Mouse (Mus musculus): ENCODE data around the gene Hsd17b12. TPM values are rescaled to one million over a fixed set of nuclear protein-coding genes. Genes with fewer than 3 reads are reported as not detected.

The Hsd17b12 gene
- polyA plus RNA-seq, 1 experiment from 2014 or later = 130 TPM

GRCm38 (mm10) chr2:94040391-94041125 is 117.2 kb downstream of the Hsd17b12 start:
- no peak overlapping the region for H3K4me2 ChIP-seq
- no peaks in the 10 kb centered on the region for H3K9me3 ChIP-seq
- ATAC-seq (ENCODE audit: low FRiP score) = no peak
- no peaks in the 10 kb centered on the region for H3K36me3 ChIP-seq
- no peak overlapping the region for H3K4me3 ChIP-seq
- 92% methylated on average over 5 of the region's 5 CpGs for WGBS
- H3K27me3 ChIP-seq = no peaks in the 10 kb centered on the region
- no peak overlapping the region for H3K27ac ChIP-seq
- no peak overlapping the region for H3K9ac ChIP-seq
- H3K4me1 ChIP-seq (replicated peaks) = peaks cover 25% of the 10 kb centered on the region

- Histone ChIP-seq H3K9ac (peak overlapping the region; percentile 56; the same call in 1 of the 2 replicates), H3K4me2 (no peak overlapping the region), H3K4me1 (replicated peaks) (no peaks in the 10 kb centered on the region; the same call in 1 of the 2 replicates), H3K36me3 (peaks cover 20% of the 10 kb centered on the region), H3K27me3 (no peaks in the 10 kb centered on the region), H3K4me3 (no peak overlapping the region), H3K27ac (0 out of 2 replicates have a peak overlapping the region, but pooled peaks have one; percentile 40), H3K9me3 (no peaks in the 10 kb centered on the region)
- ATAC-seq (ENCODE audit: low FRiP score) = peak; percentile 88
- WGBS = 67% methylated on average over 9 of the region's 9 CpGs
Measured at GRCm38 (mm10) chr2:94035428-94036331, 122.1 kb downstream of the Hsd17b12 start.

DNA sequence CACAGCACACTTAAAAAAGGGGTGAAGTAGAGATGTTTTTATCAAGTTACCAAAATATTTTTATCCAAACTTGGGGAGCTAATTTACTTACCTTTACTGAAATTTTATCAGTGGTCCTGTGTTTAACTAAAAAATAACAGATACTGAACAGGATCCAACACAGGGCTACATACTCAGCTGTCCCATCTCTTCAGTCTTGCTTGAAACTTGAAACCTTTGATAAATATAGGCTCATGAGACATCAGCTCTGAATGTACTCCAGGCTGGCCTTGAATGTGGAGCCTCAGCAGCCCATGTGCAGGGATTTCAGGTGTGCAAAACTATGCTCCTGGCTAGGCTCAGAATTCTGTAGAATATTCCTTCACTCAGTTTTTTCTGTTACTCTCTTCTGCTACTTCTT is 127.2 kb downstream of the Hsd17b12 start:
- H3K4me2 ChIP-seq = no peak overlapping the region
- no peaks in the 10 kb centered on the region for H3K9me3 ChIP-seq
- no peak overlapping the region for H3K4me3 ChIP-seq
- peaks cover 20% of the 10 kb centered on the region for H3K36me3 ChIP-seq
- H3K27ac ChIP-seq = no peak overlapping the region
- no peak overlapping the region for H3K9ac ChIP-seq
- no peak for ATAC-seq (ENCODE audit: low FRiP score)
- H3K4me1 ChIP-seq (replicated peaks) = no peaks in the 10 kb centered on the region; the same call in 1 of the 2 replicates
- H3K27me3 ChIP-seq = no peaks in the 10 kb centered on the region

DNA sequence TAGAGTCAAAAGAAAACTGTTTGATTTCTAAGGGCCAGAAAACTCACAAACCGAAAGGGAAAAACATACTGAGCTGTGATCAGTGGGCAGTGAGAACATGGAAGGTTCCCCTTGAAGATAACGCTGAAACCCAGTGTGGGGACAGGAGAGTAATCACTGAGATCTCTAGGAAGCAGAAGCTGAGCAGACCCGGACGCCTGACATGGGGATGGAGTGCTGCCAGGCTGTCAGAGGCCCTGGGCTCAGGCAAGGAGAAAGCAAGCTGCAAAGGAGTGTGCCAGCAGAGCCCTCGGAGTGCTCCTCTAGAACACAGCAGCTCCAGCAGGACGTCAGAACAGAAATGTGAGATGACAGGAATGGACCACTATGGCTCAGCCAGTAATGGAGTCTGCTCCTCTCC is 133.1 kb downstream of the Hsd17b12 start:
- H3K4me2 ChIP-seq = no peak overlapping the region
- H3K9me3 ChIP-seq = no peaks in the 10 kb centered on the region
- no peak overlapping the region for H3K27ac ChIP-seq
- H3K9ac ChIP-seq = no peak overlapping the region
- 58% methylated on average over 6 of the region's 6 CpGs for WGBS
- H3K36me3 ChIP-seq = no peaks in the 10 kb centered on the region
- no peaks in the 10 kb centered on the region for H3K4me1 ChIP-seq (replicated peaks)
- no peak for ATAC-seq (ENCODE audit: low FRiP score)
- no peak overlapping the region for H3K4me3 ChIP-seq
- no peaks in the 10 kb centered on the region for H3K27me3 ChIP-seq

GRCm38 (mm10) chr2:94010335-94011291 is 147.2 kb downstream of the Hsd17b12 start, which contains the start of gene Alkbh3:
Alkbh3 (minus strand) TSS chr2:94010807.
- H3K9ac ChIP-seq = peak within 1 kb of the TSS; percentile 92
- WGBS = 4% methylated on average over 47 of the region's 47 CpGs
- H3K36me3 ChIP-seq = peaks cover 28% of the 10 kb centered on the region
- peak within 1 kb of the TSS; percentile 77 for H3K27ac ChIP-seq
- no peaks in the 10 kb centered on the region for H3K9me3 ChIP-seq
- H3K4me1 ChIP-seq (replicated peaks) = peaks cover 17% of the 10 kb centered on the region
- H3K4me2 ChIP-seq = peak within 1 kb of the TSS; percentile 89
- H3K27me3 ChIP-seq = no peaks in the 10 kb centered on the region
- ATAC-seq (ENCODE audit: low FRiP score) = peak; percentile 98
- H3K4me3 ChIP-seq = peak within 1 kb of the TSS; percentile 90

DNA sequence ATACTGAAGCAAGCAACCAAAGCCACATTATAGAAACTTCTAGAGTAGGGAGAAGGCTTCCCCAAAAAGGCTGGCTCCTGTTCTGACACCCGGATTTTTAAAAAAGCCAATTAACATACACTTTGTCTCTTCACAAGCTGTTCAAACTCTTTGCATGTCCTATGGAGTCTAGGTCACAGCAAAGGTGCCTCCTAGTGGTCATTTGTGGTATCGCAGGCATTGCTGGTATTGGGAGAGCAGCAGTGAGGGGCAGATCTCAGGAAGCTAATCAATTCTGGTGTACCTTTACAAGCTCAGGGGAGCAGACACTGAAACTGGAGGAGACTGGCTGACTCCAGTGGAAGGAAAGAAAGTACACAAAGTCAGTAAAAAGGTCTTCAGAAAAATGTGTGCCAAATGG is 155.4 kb downstream of the Hsd17b12 start:
- H3K36me3 ChIP-seq = peaks cover 84% of the 10 kb centered on the region
- peak; percentile 61; the same call in 1 of the 2 replicates for ATAC-seq (ENCODE audit: low FRiP score)

GRCm38 (mm10) chr2:94001918-94002317 is 155.8 kb downstream of the Hsd17b12 start:
- H3K4me3 ChIP-seq = no peak overlapping the region
- no peak for ATAC-seq (ENCODE audit: low FRiP score)
- H3K27ac ChIP-seq = no peak overlapping the region
- peaks cover 85% of the 10 kb centered on the region for H3K36me3 ChIP-seq
- 85% methylated on average over 4 of the region's 4 CpGs for WGBS
- H3K4me1 ChIP-seq (replicated peaks) = no peaks in the 10 kb centered on the region
- no peak overlapping the region for H3K9ac ChIP-seq
- H3K9me3 ChIP-seq = no peaks in the 10 kb centered on the region
- no peak overlapping the region for H3K4me2 ChIP-seq
- H3K27me3 ChIP-seq = no peaks in the 10 kb centered on the region

More for the DNA sequence above, 155.4 kb downstream of the Hsd17b12 start:
- no peaks in the 10 kb centered on the region for H3K27me3 ChIP-seq
- WGBS = 2% methylated on average over 2 of the region's 2 CpGs
- no peak overlapping the region for H3K4me2 ChIP-seq
- no peaks in the 10 kb centered on the region for H3K9me3 ChIP-seq
- H3K4me1 ChIP-seq (replicated peaks) = no peaks in the 10 kb centered on the region
- no peak overlapping the region for H3K27ac ChIP-seq
- H3K4me3 ChIP-seq = no peak overlapping the region
- H3K9ac ChIP-seq = no peak overlapping the region

DNA sequence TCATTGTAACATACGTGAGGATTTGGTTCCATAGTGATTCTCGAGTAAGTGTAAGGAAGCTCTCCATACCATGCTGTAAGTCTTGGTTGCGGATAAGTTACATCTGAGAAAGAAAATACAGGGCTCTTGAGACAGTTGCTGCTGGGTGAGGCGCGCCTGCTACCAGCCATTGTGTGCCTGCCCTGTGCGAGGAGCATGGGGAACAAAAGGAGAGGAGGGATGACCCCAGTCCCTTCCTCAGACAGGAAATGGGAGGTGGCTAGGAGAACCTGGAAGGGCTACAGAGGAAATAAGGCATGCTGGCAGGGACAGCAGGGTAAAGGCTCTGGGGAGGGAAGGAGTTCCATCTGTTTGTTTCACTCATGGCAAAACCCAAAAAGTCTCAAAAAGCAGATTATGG is 156.4 kb downstream of the Hsd17b12 start:
- no peaks in the 10 kb centered on the region for H3K9me3 ChIP-seq
- H3K27me3 ChIP-seq = no peaks in the 10 kb centered on the region
- H3K4me1 ChIP-seq (replicated peaks) = no peaks in the 10 kb centered on the region
- WGBS = 86% methylated on average over 6 of the region's 6 CpGs
- H3K9ac ChIP-seq = no peak overlapping the region
- no peak overlapping the region for H3K27ac ChIP-seq
- H3K4me3 ChIP-seq = no peak overlapping the region
- no peak overlapping the region for H3K4me2 ChIP-seq
- H3K36me3 ChIP-seq = peaks cover 85% of the 10 kb centered on the region
- ATAC-seq (ENCODE audit: low FRiP score) = no peak

DNA sequence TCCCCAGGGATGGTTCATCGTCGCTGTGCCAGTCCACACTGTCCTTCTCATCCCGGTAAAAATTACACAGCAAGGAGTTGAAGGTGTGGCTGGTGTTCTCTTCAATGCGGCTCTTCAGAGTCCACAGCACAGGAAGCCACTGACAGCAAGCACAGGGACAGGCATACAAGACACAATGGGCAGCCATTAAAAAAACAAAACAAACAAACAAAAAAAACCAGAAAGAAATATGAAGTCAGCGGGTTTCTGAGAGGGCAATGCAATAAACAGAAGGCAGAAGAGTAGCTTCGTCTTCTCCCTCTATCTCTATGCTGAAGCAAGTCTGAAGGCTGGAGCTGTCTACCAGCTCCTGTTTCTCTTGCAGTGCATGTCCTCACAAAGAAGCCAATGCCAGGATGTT is 161.5 kb downstream of the Hsd17b12 start, which contains the start of gene Gm27027:
Gene Gm27027, minus strand, starts transcription at position 101 of the 400 bp plus-strand sequence.
- H3K27me3 ChIP-seq = no peaks in the 10 kb centered on the region
- H3K9me3 ChIP-seq = no peaks in the 10 kb centered on the region
- peaks cover 19% of the 10 kb centered on the region for H3K4me1 ChIP-seq (replicated peaks)
- WGBS = 96% methylated on average over 6 of the region's 6 CpGs
- H3K4me3 ChIP-seq = no peak within 1 kb of the TSS
- no peak within 1 kb of the TSS for H3K9ac ChIP-seq
- ATAC-seq (ENCODE audit: low FRiP score) = no peak
- peaks cover 87% of the 10 kb centered on the region for H3K36me3 ChIP-seq
- no peak within 1 kb of the TSS for H3K4me2 ChIP-seq
- no peak within 1 kb of the TSS for H3K27ac ChIP-seq

GRCm38 (mm10) chr2:93992810-93993209 is 165.0 kb downstream of the Hsd17b12 start:
- no peaks in the 10 kb centered on the region for H3K27me3 ChIP-seq
- H3K4me2 ChIP-seq = no peak overlapping the region
- H3K9me3 ChIP-seq = no peaks in the 10 kb centered on the region
- ATAC-seq (ENCODE audit: low FRiP score) = no peak
- no peak overlapping the region for H3K4me3 ChIP-seq
- H3K36me3 ChIP-seq = peaks cover 92% of the 10 kb centered on the region
- H3K27ac ChIP-seq = no peak overlapping the region
- 46% methylated on average over 3 of the region's 3 CpGs for WGBS
- no peak overlapping the region for H3K9ac ChIP-seq
- peaks cover 19% of the 10 kb centered on the region for H3K4me1 ChIP-seq (replicated peaks)

DNA sequence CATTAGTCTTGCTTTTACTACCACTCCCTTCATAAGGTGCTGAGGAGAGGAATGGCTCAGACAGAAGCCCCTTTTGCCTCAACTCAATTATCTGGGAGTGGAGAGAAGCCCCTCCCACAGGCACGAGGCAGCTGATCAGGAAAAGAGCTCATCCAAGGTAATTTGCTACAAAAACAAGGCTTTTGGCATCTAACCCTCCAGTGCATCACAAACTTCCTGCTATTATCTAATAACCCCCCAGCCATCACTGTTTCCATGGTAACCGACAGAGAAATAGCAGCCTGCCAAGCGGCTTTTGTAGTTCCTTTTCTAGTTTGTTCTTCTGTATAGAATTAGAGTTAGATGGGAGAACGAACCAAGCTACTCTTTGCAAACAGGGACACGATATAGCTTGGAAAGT is 165.5 kb downstream of the Hsd17b12 start:
- ATAC-seq (ENCODE audit: low FRiP score) = no peak
- peaks cover 19% of the 10 kb centered on the region for H3K4me1 ChIP-seq (replicated peaks)
- H3K27me3 ChIP-seq = no peaks in the 10 kb centered on the region
- H3K4me3 ChIP-seq = no peak overlapping the region
- H3K4me2 ChIP-seq = no peak overlapping the region
- no peak overlapping the region for H3K27ac ChIP-seq
- 25% methylated on average over 5 of the region's 5 CpGs for WGBS
- H3K36me3 ChIP-seq = peaks cover 92% of the 10 kb centered on the region
- H3K9me3 ChIP-seq = no peaks in the 10 kb centered on the region
- H3K9ac ChIP-seq = no peak overlapping the region

Measured in hindbrain, embryonic 13.5 days (tissue).